Mouse (Mus musculus): ENCODE data around the gene Klk6.

The Klk6 gene

GRCm38 (mm10) chr7:43824199-43824598 is at the start of gene Klk6:
Klk6 (plus strand) TSS chr7:43824499.
- DNase-seq: no peak

- DNase-seq: no peak
Observed at GRCm38 (mm10) chr7:43774802-43775201, 49.5 kb upstream of the Klk6 start.

GRCm38 (mm10) chr7:43775311-43776057 is 48.8 kb upstream of the Klk6 start:
- no peak for DNase-seq

- no peak for DNase-seq
Observed at GRCm38 (mm10) chr7:43776506-43776905, 47.8 kb upstream of the Klk6 start.

- no peak for DNase-seq
Observed at GRCm38 (mm10) chr7:43777423-43777822, 46.9 kb upstream of the Klk6 start.

- no peak for DNase-seq
Observed at GRCm38 (mm10) chr7:43778176-43778970, 45.9 kb upstream of the Klk6 start.

GRCm38 (mm10) chr7:43780241-43780640 is 44.1 kb upstream of the Klk6 start:
- no peak for DNase-seq

- no peak for DNase-seq
Observed at GRCm38 (mm10) chr7:43780746-43781145, 43.6 kb upstream of the Klk6 start, which contains the start of gene Klk10. Klk10 (plus strand) TSS chr7:43781035.

GRCm38 (mm10) chr7:43781541-43781940 is 42.8 kb upstream of the Klk6 start:
- no peak for DNase-seq

GRCm38 (mm10) chr7:43782275-43783265 is 41.7 kb upstream of the Klk6 start:
- DNase-seq: peak; percentile 51

- no peak for DNase-seq
Observed at GRCm38 (mm10) chr7:43785286-43785685, 39.0 kb upstream of the Klk6 start.

GRCm38 (mm10) chr7:43788096-43788495 is 36.2 kb upstream of the Klk6 start:
- DNase-seq: no peak

- no peak for DNase-seq
Observed at GRCm38 (mm10) chr7:43789295-43789694, 35.0 kb upstream of the Klk6 start.

GRCm38 (mm10) chr7:43791591-43791990 is 32.7 kb upstream of the Klk6 start, which contains the start of gene Klk9:
Klk9 (plus strand) TSS chr7:43791891.
- no peak for DNase-seq

GRCm38 (mm10) chr7:43796355-43796754 is 27.9 kb upstream of the Klk6 start:
- no peak for DNase-seq

GRCm38 (mm10) chr7:43797333-43797769 is 26.9 kb upstream of the Klk6 start, which contains the start of gene Klk8:
Klk8 (plus strand) TSS chr7:43797577.
- no peak for DNase-seq

- DNase-seq: no peak
Observed at GRCm38 (mm10) chr7:43797844-43798462, 26.3 kb upstream of the Klk6 start.

- DNase-seq: no peak
Observed at GRCm38 (mm10) chr7:43799876-43800275, 24.4 kb upstream of the Klk6 start.

- DNase-seq: no peak
Observed at GRCm38 (mm10) chr7:43810994-43811393, 13.3 kb upstream of the Klk6 start, which contains the start of gene Klk7. Klk7 (plus strand) TSS chr7:43811294.

- DNase-seq: no peak
Observed at GRCm38 (mm10) chr7:43815211-43815610, 9.1 kb upstream of the Klk6 start.

GRCm38 (mm10) chr7:43816746-43817145 is 7.6 kb upstream of the Klk6 start:
- no peak for DNase-seq

- DNase-seq: no peak
Observed at GRCm38 (mm10) chr7:43821581-43821980, 2.7 kb upstream of the Klk6 start.

Measured in right cerebral cortex, postnatal 25 days (tissue).